8 mouse cellular contexts compared by ENCODE assay signal in the genomic region with DNA sequence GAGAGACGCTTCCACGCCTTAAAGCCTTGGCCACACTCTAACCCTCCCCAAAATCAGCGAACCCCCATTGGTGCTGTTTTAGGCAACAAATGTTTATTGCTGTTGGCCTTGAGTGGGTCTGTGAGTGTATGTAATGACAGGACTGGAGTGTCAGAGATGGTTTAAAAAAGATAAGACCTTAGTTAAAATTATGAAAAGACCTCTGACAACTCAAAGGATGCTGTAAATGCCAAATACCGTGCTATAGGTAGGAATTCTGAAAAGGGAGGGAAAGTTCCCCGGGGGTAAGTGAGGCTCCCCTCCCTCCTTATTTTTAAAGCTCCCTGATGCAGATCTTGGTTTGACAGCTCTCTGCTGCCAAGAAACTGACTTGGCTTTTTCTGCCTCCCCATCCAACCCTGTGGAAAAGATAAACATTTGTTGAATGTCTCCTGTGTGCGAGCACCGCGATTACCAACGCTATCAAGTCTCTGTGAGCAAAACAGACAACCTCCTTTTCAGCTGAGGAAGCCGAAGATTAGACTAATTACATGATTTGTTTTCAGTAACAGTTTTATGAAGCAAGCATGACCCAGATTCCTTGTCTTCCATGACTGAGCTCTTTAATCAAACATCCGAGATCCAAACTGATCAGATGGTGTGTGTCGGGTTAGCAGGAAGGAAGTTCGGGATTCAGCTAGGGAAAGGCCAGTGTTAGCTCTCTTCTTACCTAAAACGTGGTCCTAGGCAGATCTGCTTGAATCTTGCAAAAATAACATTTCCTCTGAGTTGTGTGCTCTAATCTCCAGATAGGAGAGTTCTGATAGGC. TPM values are rescaled to one million over a fixed set of nuclear protein-coding genes. Genes with fewer than 3 reads are reported as not detected.
DNase-seq lines count a peak whose midpoint lies in the region; ATAC-seq and TF ChIP-seq lines count a peak whose summit lies in the region.

No protein-coding gene starts in this region.

- peak overlapping the region; percentile 72 for H3K4me2 ChIP-seq in kidney, embryonic 14.5 days (replicated peaks; ENCODE audit: low read depth, low read length)
- H3K4me2 ChIP-seq in hindbrain, embryonic 12.5 days (replicated peaks), result peak overlapping the region; percentile 66

- no peaks in the 10 kb centered on the region for H3K9me3 ChIP-seq in kidney, embryonic 14.5 days (ENCODE audit: control insufficient read depth, low read length)
- no peaks in the 10 kb centered on the region for H3K9me3 ChIP-seq in hindbrain, embryonic 12.5 days (replicated peaks)
- no peaks in the 10 kb centered on the region for H3K9me3 ChIP-seq in midbrain, embryonic 10.5 days (replicated peaks)

- H3K36me3 ChIP-seq in kidney, embryonic 14.5 days (ENCODE audit: control insufficient read depth, insufficient read depth, low read length), result no peaks in the 10 kb centered on the region
- H3K36me3 ChIP-seq in hindbrain, embryonic 12.5 days, result 0 out of 2 replicates have a peak, but pooled peaks cover 6% of the 10 kb centered on the region
- peaks cover 25% of the 10 kb centered on the region for H3K36me3 ChIP-seq in midbrain, embryonic 10.5 days

- no peak for DNase-seq in kidney, postnatal 36 days
- no peak for DNase-seq in midbrain, embryonic 10.5 days (ENCODE audit: low spot score)
- DNase-seq in layer of hippocampus, adult 9-11 months, result no peak
- DNase-seq in adrenal gland, postnatal 4 days (ENCODE audit: low spot score in 2 of 2), result no peak
- DNase-seq in right cerebral cortex, adult 2 months (ENCODE audit: low spot score in 2 of 2), result no peak

- H3K4me1 ChIP-seq in kidney, embryonic 14.5 days (ENCODE audit: control insufficient read depth, insufficient read depth, low read length), result no peaks in the 10 kb centered on the region
- no peaks in the 10 kb centered on the region for H3K4me1 ChIP-seq in bone marrow, adult 2 months (ENCODE audit: control insufficient read depth, insufficient read depth, low read length)
- peaks cover 7% of the 10 kb centered on the region; the same call in 1 of the 2 replicates for H3K4me1 ChIP-seq in hindbrain, embryonic 12.5 days
- H3K4me1 ChIP-seq in midbrain, embryonic 10.5 days, result peaks cover 23% of the 10 kb centered on the region

- peak overlapping the region; percentile 85 for H3K4me3 ChIP-seq in kidney, embryonic 14.5 days (ENCODE audit: low read length)
- H3K4me3 ChIP-seq in bone marrow, adult 2 months (replicated peaks; ENCODE audit: control insufficient read depth, low read depth, low read length), result peak overlapping the region; percentile 80
- peak overlapping the region; percentile 97 for H3K4me3 ChIP-seq in hindbrain, embryonic 12.5 days
- peak overlapping the region; percentile 91 for H3K4me3 ChIP-seq in midbrain, embryonic 10.5 days

- no peak; the same call in 1 of the 2 replicates for ATAC-seq in kidney, embryonic 14.5 days (ENCODE audit: low FRiP score, low TSS enrichment)
- ATAC-seq in hindbrain, embryonic 12.5 days (ENCODE audit: low FRiP score), result peak; percentile 30; the same call in 1 of the 2 replicates

- H3K9ac ChIP-seq in kidney, embryonic 14.5 days (ENCODE audit: low read depth, low read length), result peak overlapping the region; percentile 89
- H3K9ac ChIP-seq in hindbrain, embryonic 12.5 days, result peak overlapping the region; percentile 92

- no peak for TF ChIP-seq POLR2A in bone marrow, adult 2 months (IDR thresholded peaks at IDR 0.05; ENCODE audit: borderline replicate concordance, control insufficient read depth, low read depth, low read length)

- H3K27me3 ChIP-seq in kidney, embryonic 14.5 days (ENCODE audit: control insufficient read depth, insufficient read depth, low read length), result no peaks in the 10 kb centered on the region
- H3K27me3 ChIP-seq in hindbrain, embryonic 12.5 days, result no peaks in the 10 kb centered on the region
- H3K27me3 ChIP-seq in midbrain, embryonic 10.5 days (ENCODE audit: low read depth, poor library complexity, severe bottlenecking), result no peaks in the 10 kb centered on the region

- no peak for TF ChIP-seq CTCF in bone marrow, adult 2 months (IDR thresholded peaks at IDR 0.05; ENCODE audit: control insufficient read depth, insufficient read depth, low read length)

- H3K27ac ChIP-seq in kidney, embryonic 14.5 days (ENCODE audit: low read depth, low read length), result peak overlapping the region; percentile 84
- H3K27ac ChIP-seq in bone marrow, adult 2 months (ENCODE audit: control insufficient read depth, insufficient read depth, low read depth, low read length, poor library complexity), result peak overlapping the region; percentile 83; the same call in 1 of the 2 replicates
- peak overlapping the region; percentile 93 for H3K27ac ChIP-seq in hindbrain, embryonic 12.5 days
- H3K27ac ChIP-seq in midbrain, embryonic 10.5 days (replicated peaks), result peak overlapping the region; percentile 92

- WGBS in kidney, embryonic 14.5 days, result under 1% methylated on average over 14 of the region's 14 CpGs
- 12% methylated on average over 14 of the region's 14 CpGs for WGBS in bone marrow, adult 2 months
- WGBS in hindbrain, embryonic 12.5 days, result 9% methylated on average over 14 of the region's 14 CpGs
- WGBS in midbrain, embryonic 10.5 days, result 12% methylated on average over 14 of the region's 14 CpGs

RNA-seq across cellular contexts. Expression of a gene that starts 1.4 kb away (rescaled TPM):
- polyA plus RNA-seq in kidney, embryonic 14.5 days (2014; fragmentation: Nextera tagmentation; extraction: Ambion mirVana), result 11.1 and 17.7 TPM in 2 replicates
- 4.8 and 6.1 TPM in 2 replicates for polyA plus RNA-seq in bone marrow, adult 2 months (2011; ENCODE audit: insufficient read depth, insufficient read length, low replicate concordance, missing spikeins)
- 229 and 258 TPM in 2 replicates for polyA plus RNA-seq in hindbrain, embryonic 12.5 days (2016; fragmentation: Nextera tagmentation; extraction: Ambion mirVana)
- polyA plus RNA-seq in midbrain, embryonic 10.5 days (2016; fragmentation: Nextera tagmentation; extraction: Ambion mirVana), result 46.8 and 90.3 TPM in 2 replicates
- total RNA-seq in adrenal gland, postnatal 4 days (2021), result 10 to 100 TPM; 48.8 to 49.6 TPM

RNA-seq across cellular contexts. Expression of a gene that starts 12.0 kb away (rescaled TPM):
- 73.4 and 88.8 TPM in 2 replicates for polyA plus RNA-seq in kidney, embryonic 14.5 days (2014; fragmentation: Nextera tagmentation; extraction: Ambion mirVana)
- polyA plus RNA-seq in bone marrow, adult 2 months (2011; ENCODE audit: insufficient read depth, insufficient read length, low replicate concordance, missing spikeins), result 35.7 and 67.6 TPM in 2 replicates
- polyA plus RNA-seq in hindbrain, embryonic 12.5 days (2016; fragmentation: Nextera tagmentation; extraction: Ambion mirVana), result 60.9 and 62.7 TPM in 2 replicates
- polyA plus RNA-seq in midbrain, embryonic 10.5 days (2016; fragmentation: Nextera tagmentation; extraction: Ambion mirVana), result 72.4 and 78.3 TPM in 2 replicates
- total RNA-seq in adrenal gland, postnatal 4 days (2021), result 10 to 100 TPM; 37.4 to 39.1 TPM

RNA-seq across cellular contexts. Expression of a gene that starts 38.5 kb away (rescaled TPM):
- 0.91 TPM in 1 of 2 replicates, not detected in the other for polyA plus RNA-seq in kidney, embryonic 14.5 days (2014; fragmentation: Nextera tagmentation; extraction: Ambion mirVana)
- 2.6 and 6.3 TPM in 2 replicates for polyA plus RNA-seq in bone marrow, adult 2 months (2011; ENCODE audit: insufficient read depth, insufficient read length, low replicate concordance, missing spikeins)
- polyA plus RNA-seq in hindbrain, embryonic 12.5 days (2016; fragmentation: Nextera tagmentation; extraction: Ambion mirVana), result 0.27 and 0.35 TPM in 2 replicates
- polyA plus RNA-seq in midbrain, embryonic 10.5 days (2016; fragmentation: Nextera tagmentation; extraction: Ambion mirVana), result 0.11 and 0.37 TPM in 2 replicates
- total RNA-seq in adrenal gland, postnatal 4 days (2021), result under 1 TPM; 0.28 to 0.45 TPM
